Mouse (Mus musculus) CD4-positive, CD25-positive, alpha-beta regulatory T cell, adult 2 months (primary cell): ENCODE results near the gene Mrc1.

Experiments
- DNase-seq: peaks from one replicate; pipeline ENCODE4 v3.0.0-alpha.2; 2012; ENCODE audit warnings: low read depth, low spot score

The Mrc1 gene

DNA sequence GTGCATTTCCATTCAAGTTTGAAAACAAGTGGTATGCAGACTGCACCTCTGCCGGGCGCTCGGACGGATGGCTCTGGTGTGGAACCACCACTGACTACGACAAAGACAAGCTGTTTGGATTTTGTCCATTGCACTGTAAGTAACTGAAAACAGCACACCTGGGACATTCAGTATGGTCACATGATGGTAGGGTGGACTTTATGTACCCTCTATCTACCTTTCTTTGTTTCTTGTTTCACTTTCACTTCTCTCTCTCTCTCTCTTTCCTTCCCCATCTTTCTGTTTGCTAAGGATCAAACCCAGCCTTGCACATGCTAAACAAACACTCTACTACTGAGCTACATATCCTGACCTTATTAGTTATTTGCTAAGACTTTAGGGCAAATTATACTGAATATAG is 15.0 kb downstream of the Mrc1 start:
- peak; percentile 5 for DNase-seq

DNA sequence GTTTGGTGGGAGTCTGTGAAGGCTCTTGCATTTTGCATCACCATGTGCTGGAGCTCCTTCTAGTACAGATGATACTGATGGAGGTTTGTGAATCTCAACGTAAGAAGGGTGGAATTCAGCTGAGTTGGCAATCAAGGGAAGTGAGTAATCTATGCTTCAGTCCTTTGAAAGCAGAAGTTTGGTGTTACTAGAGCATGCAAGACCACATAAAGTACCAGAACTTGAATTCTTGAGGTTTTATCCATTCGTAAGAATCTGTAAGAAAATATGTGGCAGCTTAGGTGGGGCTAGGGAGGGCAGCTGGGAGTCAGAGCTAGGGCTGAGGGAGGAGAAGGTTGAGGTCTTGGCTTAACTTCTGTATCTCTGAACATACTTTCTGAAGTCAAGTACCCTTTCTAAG is 15.5 kb downstream of the Mrc1 start:
- DNase-seq: no peak

DNA sequence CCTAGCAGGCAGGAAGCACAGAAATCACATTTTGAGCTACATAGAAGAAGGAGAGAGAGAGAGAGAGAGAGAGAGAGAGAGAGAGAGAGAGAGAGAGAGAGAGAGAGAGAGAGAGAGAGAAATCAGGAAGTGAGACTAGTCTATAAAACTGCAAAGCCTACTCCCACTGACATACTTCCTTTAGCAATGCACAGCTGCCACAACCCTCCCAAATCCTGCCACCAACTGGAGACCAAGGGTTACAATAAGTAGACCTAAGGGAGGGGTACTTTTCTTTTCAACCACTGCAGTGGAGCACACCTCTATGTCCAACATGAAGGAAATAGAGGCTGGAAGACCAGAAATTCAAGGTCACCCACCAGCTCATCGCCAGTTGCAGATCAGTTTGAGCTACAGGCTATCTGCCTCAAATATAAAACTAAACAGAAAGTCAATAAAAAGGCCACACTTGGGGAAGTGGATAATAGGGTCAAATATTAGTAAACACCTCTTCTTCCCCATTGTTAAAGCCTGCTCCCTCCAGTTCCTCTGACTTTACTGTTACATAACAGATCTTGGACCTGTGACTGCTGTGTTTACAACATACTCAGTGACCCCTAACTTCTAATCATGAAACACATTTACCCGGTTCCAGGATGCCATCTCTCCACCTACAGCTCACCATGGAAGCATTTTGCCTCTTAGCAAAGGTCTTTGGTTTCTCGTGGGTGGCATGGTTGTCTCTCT is 20.8 kb downstream of the Mrc1 start:
- no peak for DNase-seq

DNA sequence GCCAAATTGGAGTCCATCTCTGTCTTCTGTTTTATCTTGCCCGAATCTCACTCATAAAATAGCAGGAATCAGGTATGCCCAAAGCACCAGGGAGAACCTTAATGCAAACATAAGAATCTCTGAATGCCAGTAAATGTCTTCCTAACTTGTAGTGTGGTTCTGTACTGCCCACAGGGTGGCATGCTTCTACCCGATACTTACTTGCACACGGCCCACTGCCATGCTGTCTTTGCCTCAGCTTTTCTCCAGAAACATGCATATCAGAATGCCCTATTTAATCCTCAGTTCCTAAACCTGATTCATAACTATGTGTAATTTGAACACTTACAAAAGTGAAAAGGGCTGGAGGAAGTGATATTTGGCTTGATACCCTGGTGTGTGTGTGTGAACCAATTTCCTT is 22.7 kb downstream of the Mrc1 start:
- no peak for DNase-seq

DNA sequence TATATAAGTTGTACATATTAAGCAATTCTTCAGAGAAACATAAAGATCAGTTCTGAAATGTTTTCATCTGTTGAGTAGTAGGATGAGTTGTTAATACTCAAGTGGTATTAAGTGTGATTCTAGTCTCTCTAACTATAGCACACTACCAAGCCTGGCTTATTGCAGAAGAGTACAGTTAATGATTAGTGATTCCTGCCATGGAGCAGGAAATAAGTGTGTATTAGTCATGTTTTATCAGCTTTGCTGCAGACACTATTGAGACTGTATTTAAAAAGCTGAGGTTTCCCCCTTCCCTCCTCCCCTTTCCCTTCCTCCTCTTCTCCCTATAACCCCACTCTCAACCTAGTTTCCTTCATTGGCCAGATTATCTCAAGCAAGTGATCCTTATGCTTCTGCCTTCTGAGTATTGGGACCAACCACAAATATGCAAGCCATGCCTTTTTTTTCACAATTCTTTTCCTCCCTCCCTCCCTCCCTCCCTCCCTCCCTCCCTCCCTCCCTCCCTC is 29.2 kb downstream of the Mrc1 start:
- DNase-seq: no peak

DNA sequence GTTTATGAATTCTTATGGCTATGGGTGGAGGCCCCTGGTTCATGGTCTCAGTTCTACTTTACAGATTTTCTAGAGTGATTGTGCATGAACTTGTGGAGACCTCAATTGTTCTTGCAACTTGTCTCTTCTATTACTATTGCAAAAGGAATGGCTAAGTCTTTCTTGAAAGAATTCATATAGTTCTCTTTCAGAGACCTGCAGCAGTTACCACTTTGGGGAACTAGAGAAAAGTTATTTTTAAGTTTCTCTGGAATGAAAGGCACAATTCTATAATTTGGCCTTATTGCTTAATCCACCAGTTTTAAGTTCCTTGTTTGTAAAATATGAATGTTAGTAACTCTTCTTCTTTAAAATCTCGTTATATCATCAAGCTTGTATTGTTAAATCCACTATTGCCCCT is 32.9 kb downstream of the Mrc1 start:
- no peak for DNase-seq

DNA sequence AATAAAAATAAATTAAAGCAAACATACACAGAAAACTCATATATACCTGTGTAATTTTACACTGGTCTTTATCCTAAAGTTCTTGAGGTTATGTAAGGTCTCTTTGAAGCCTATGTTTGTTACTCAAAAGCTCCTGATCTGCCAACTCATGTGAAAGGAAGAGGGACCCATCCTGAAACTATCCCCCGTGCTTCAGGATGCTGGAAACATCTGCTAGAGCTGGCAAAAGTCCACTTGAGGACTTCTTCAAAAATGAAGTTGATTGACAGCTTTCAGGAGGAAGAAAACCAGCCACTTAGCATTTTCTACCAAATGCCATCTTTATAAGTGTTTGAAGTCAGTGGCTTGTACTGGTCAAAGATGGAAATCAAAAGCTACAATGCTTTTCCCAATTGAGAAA is 40.0 kb downstream of the Mrc1 start:
- DNase-seq: no peak

DNA sequence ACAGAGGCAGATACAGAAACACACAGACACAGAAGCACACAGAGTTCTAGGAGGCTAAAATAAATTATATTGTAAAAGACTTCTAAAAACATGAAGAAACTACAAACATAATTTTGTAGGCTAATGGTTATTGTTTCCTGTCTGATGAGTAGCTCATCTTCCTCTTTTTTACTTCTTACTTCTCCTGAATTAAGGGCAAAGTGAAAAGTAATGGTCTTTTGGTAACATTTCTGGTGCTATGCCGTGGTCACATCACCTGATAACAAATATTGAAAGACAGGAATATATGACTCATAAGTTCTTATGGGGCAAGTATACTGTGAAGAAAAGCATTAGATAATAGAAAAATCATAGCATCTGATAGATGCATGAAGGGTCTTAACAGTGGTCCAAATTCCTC is 42.9 kb downstream of the Mrc1 start:
- DNase-seq: no peak

DNA sequence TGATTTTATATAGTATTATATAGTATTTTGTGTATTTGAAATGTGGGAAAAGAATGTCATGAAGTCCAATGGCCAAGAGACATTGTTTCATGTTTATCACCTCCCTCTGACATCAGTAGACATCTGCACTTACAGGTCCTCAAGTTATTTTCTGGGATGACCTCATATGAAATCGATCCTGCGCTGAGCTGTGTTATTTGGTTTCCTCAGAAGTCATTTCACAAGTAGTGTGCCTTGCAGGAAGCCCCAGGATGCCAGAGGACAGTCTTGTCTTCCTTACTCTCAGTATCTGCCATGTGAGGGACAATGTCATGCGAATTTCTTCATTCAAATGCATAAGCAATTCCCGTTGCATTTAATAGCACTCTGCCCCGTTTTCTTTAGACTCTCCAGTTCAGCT is 46.6 kb downstream of the Mrc1 start:
- DNase-seq: no peak

DNA sequence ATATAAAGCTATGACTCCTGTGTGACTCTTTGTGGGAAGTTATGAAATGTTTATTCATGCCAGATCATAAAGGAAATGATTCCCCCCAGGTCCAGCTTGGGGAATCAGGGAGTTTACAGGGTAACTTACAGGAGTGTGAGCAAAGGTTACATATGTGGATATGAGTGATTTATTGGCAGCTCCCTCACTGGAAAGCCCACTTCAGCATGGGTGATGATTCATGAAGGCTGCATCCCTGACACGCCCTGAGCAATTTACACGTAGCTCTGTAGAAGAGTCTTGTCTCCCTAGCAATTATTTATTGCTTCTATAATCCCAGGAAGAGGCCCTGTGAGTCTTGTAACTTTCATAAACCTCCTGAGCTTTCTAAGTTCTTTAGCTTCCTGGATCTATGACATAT is 50.1 kb downstream of the Mrc1 start:
- DNase-seq: no peak

DNA sequence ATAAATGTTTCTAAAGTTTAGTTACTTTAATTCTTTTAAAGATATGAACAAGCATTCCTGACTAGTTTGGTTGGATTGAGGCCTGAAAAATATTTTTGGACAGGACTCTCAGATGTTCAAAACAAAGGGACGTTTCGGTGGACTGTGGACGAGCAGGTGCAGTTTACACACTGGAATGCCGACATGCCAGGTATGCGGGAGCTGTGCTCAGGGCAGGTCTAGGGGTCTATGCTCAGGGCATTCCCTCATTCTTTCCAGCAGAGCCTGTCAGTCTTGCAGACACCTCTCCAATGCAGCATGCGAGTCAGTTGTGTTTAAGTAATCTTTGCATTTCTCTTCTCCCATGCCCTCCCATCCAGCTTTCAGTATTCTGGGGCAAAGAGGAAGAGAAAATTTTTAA is 50.6 kb downstream of the Mrc1 start:
- no peak for DNase-seq

DNA sequence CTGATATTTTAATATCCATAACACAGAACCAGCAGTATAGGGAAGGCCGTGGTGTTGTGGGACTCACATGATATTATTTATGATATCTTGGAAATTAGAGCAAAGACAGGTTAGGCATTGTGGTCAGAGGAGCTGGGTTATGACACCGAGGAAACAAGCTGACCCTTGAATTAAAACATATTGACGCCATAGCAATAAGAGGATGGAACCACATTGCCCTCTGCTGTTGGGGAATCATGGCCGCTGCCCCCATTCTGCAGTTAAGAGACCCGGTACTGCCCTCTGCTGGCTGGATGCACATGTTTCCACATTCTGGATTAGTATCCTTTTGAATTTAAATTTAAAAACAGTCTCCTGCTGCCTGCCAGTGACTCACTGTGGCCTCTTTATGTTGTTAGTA is 66.1 kb downstream of the Mrc1 start:
- peak; percentile 87 for DNase-seq

DNA sequence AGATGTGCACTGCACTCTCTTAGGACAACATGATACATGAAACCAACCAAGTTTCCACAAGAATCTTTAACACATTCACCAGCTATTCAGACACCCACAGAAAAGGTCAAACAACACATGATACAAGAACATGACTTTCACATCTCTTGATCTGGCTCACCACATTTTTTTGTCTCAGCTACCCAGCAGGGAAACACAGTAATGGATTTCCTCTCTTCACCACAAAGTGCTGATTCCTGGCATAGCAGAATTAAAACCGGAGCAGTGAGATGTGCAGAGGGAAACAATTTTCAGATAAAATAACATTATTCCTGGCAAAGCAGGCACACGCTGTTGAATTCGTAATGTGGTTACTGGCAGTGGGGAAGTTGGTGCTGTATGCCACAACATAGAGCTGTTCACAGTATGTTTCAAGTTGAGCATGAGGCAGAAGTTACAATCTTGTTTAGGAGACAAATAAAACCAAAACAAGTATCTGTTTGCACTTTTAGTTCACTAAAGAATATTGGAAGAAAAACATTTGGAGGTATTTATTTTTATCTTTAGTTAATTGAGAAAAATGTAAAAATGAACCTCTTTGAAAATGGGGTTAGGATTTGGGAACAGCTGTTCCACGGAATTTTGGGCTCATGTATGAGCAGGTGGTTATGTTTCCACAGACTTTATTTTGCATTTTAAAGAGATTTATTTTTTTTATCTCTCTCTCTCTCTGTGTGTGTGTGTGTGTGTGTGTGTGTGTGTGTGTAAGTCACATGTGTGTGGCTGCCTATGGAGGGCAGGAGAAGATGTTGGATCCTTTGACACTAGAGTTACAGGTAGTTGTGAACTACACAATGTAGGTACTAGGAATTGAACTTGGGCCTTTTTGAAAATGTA is 83.6 kb downstream of the Mrc1 start:
- no peak for DNase-seq

DNA sequence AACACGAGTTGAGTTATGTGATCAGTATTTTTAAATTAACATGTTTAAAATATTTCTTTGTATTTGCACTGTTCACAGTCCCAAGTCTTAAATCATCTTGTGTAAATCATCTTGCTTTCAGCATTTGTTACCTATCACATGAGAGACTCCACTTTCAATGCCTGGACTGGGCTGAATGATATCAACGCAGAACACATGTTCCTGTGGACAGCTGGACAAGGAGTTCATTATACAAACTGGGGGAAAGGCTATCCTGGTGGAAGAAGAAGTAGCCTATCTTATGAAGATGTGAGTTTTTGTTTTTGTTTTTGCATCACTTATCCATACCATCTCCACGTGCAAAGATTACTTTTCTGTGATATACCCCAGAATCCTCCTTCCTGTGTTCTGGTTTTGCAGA is 85.9 kb downstream of the Mrc1 start:
- DNase-seq: no peak

DNA sequence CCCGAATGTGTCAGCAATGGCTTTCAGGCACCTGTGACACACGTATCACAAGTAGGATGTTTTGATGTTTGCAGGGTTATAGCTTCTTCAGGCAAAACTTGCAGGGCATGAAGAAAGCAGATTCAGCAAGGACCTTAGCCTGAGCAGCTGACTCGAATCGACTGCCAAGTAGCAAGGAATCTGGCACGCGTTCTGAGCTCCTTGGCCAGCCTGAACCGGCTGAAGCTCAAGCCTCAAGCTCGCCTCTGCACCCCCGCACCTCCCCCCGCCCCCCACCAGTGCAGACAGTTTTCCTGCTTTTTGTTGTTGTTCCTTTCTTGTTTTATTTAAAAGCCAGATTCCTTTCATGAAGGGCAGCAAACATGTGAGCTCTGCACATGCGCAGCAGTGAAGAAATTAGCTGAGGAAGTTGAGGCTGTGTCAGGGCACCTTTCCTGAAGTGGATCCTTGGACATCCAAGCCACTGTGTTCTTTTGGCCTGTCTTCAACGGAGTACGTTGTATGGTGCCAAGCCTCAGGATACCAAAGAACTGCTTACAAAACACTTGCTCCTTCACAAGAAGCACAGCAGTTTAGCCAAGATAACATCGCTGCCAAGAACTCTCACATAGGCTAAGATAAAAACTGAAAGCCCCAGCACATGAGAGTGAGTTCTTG is 112.6 kb downstream of the Mrc1 start:
- DNase-seq: no peak

DNA sequence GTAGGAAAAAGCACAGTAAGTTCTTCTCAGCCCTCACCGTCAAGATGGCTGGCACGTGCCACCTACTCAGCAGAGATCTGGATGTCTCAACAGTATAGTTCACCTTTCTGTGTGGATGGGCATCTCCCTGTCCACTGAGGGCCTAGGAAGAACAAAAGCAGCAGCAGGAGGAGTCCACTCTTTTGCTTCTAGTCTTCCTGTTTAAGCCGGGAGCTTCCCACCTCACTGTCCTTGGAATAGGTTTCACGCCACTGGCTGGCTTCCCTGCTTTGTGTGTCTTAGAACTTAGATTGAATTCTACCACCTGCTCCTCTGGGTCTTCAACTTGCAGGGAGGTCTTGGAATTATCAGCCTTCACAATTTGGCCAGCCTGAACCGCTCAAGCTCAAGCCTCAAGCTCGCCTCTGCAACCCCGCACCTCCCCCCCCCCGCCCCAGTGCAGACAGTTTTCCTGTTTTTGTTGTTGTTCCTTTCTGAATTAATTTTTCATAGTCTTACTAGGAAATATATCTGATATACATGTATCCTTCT is 113.2 kb downstream of the Mrc1 start:
- no peak for DNase-seq
